Mouse (Mus musculus) intestine, embryonic 14.5 days (tissue): ENCODE data around the gene Rxfp4. TPM values are rescaled to one million over a fixed set of nuclear protein-coding genes. Genes with fewer than 3 reads are reported as not detected.

ENCODE experiments used
- ATAC-seq: fragments of 200-750 bp; cut with Nextera tagmentation; replicated peaks from 2 replicates; pipeline ENCODE4 v1.8.0; 2017; ENCODE audit warnings: low read depth, moderate number of reproducible peaks, moderate TSS enrichment, moderate library complexity; ENCODE audit not compliant: low FRiP score, low TSS enrichment
- DNase-seq: peaks from one replicate; pipeline ENCODE4 v3.0.0-alpha.2; 2018; ENCODE audit warnings: low spot score
- H3K27ac ChIP-seq: fragments of 300-500 bp; sonication (generic); 2 replicates; pipeline ENCODE4 v1.5.1; 2014; ENCODE audit warnings: low read depth, mild to moderate bottlenecking, control low read depth
- H3K27me3 ChIP-seq: fragments of 300-500 bp; sonication (generic); replicated peaks from 2 replicates; pipeline ENCODE4 v1.6.1; 2014; ENCODE audit warnings: low read length, control low read depth; ENCODE audit not compliant: control insufficient read depth, insufficient read depth
- H3K36me3 ChIP-seq: fragments of 300-500 bp; sonication (generic); 2 replicates; pipeline ENCODE4 v1.6.1; 2014; ENCODE audit warnings: low read length, control low read depth; ENCODE audit not compliant: control insufficient read depth, insufficient read depth
- H3K4me1 ChIP-seq: fragments of 300-500 bp; sonication (generic); replicated peaks from 2 replicates; pipeline ENCODE4 v1.6.1; 2014; ENCODE audit warnings: low read length, control low read depth, mixed read lengths; ENCODE audit not compliant: control insufficient read depth, insufficient read depth
- H3K4me2 ChIP-seq: fragments of 300-500 bp; sonication (generic); 2 replicates; pipeline ENCODE4 v1.6.1; 2014; ENCODE audit warnings: low read length
- H3K4me3 ChIP-seq: fragments of 300-500 bp; sonication (generic); 2 replicates; pipeline ENCODE4 v1.5.1; 2014; ENCODE audit warnings: low read depth, low read length, control low read depth, mixed read lengths
- H3K9ac ChIP-seq: fragments of 300-500 bp; sonication (generic); 2 replicates; pipeline ENCODE4 v1.6.1; 2014; ENCODE audit warnings: mild to moderate bottlenecking, low read length
- H3K9me3 ChIP-seq: fragments of 300-500 bp; sonication (generic); 2 replicates; pipeline ENCODE4 v1.6.1; 2016; ENCODE audit warnings: low read length, control low read depth; ENCODE audit not compliant: control insufficient read depth
- WGBS: fragments of 180-500 bp; shearing (Covaris S2); extraction: QIAGEN DNeasy Blood & Tissue Kit; methylation state at CpG from one replicate; pipeline ENCODE4 v1.1.7; 2014; 5-methylcytosine and 5-hydroxymethylcytosine counted together
- polyA plus RNA-seq: library from polyadenylated mRNA; unstranded; fragments of >200 nt; fragmentation: Nextera tagmentation; extraction: Ambion mirVana; gene quantifications from 2 replicates; pipeline ENCODE4 v1.2.1, GENCODE M21; 2014

The Rxfp4 gene
- polyA plus RNA-seq, 1 experiment from 2014 or later, result not detected

- H3K4me2 ChIP-seq, result peak overlapping the region; percentile 97
- DNase-seq, result peak; percentile 85
- H3K4me1 ChIP-seq, result peaks cover 21% of the 10 kb centered on the region
- H3K4me3 ChIP-seq, result peak overlapping the region; percentile 98
- peaks cover 11% of the 10 kb centered on the region; the same call in 1 of the 2 replicates for H3K36me3 ChIP-seq
- ATAC-seq, result peak; percentile 8
- H3K9me3 ChIP-seq, result no peaks in the 10 kb centered on the region
- 1% methylated on average over 35 of the region's 36 CpGs for WGBS
- H3K27ac ChIP-seq, result peak overlapping the region; percentile 98
- peak overlapping the region; percentile 98 for H3K9ac ChIP-seq
- no peaks in the 10 kb centered on the region for H3K27me3 ChIP-seq
These were observed 31.3 kb downstream of the Rxfp4 start for GRCm38 (mm10) chr3:88621537-88622112.

- H3K36me3 ChIP-seq, result peaks cover 11% of the 10 kb centered on the region; the same call in 1 of the 2 replicates
- no peaks in the 10 kb centered on the region for H3K9me3 ChIP-seq
- H3K27me3 ChIP-seq, result no peaks in the 10 kb centered on the region
- H3K27ac ChIP-seq, result peak overlapping the region; percentile 98
- DNase-seq (no peak), ATAC-seq (peak; percentile 87)
- H3K4me1 ChIP-seq, result peaks cover 21% of the 10 kb centered on the region
- under 1% methylated on average over 54 of the region's 64 CpGs for WGBS
- peak overlapping the region; percentile 98 for H3K9ac ChIP-seq
- H3K4me3 ChIP-seq, result peak overlapping the region; percentile 98
- peak overlapping the region; percentile 97 for H3K4me2 ChIP-seq
These were observed 31.9 kb downstream of the Rxfp4 start for GRCm38 (mm10) chr3:88620992-88621536.

GRCm38 (mm10) chr3:88620146-88620991, 32.6 kb downstream of the Rxfp4 start:
- no peak for DNase-seq
- Histone ChIP-seq H3K4me2 (peak overlapping the region; percentile 97), H3K4me3 (peak overlapping the region; percentile 98), H3K36me3 (peaks cover 6% of the 10 kb centered on the region; the same call in 1 of the 2 replicates), H3K27ac (peak overlapping the region; percentile 98), H3K9ac (peak overlapping the region; percentile 98), H3K27me3 (no peaks in the 10 kb centered on the region), H3K4me1 (peaks cover 25% of the 10 kb centered on the region), H3K9me3 (no peaks in the 10 kb centered on the region)
- WGBS, result 17% methylated on average over 15 of the region's 15 CpGs
- ATAC-seq, result peak; percentile 32

- no peak for ATAC-seq
- Histone ChIP-seq H3K4me3 (no peak overlapping the region), H3K9me3 (no peaks in the 10 kb centered on the region), H3K36me3 (no peaks in the 10 kb centered on the region), H3K27ac (no peak overlapping the region), H3K4me1 (peaks cover 16% of the 10 kb centered on the region), H3K9ac (no peak overlapping the region), H3K4me2 (no peak overlapping the region), H3K27me3 (no peaks in the 10 kb centered on the region)
- 66% methylated on average over 9 of the region's 9 CpGs for WGBS
- no peak for DNase-seq
These were observed 33.5 kb downstream of the Rxfp4 start for GRCm38 (mm10) chr3:88619113-88620097.

- no peaks in the 10 kb centered on the region for H3K36me3 ChIP-seq
- 71% methylated on average over 8 of the region's 8 CpGs for WGBS
These were observed 34.7 kb downstream of the Rxfp4 start for GRCm38 (mm10) chr3:88618074-88618871.

GRCm38 (mm10) chr3:88616951-88617500, 35.9 kb downstream of the Rxfp4 start:
- no peak for DNase-seq
- Histone ChIP-seq H3K27me3 (no peaks in the 10 kb centered on the region), H3K4me3 (no peak overlapping the region), H3K4me1 (peaks cover 9% of the 10 kb centered on the region), H3K36me3 (no peaks in the 10 kb centered on the region), H3K9ac (no peak overlapping the region), H3K27ac (no peak overlapping the region), H3K4me2 (no peak overlapping the region), H3K9me3 (no peaks in the 10 kb centered on the region)
- no peak for ATAC-seq
- WGBS, result 70% methylated on average over 3 of the region's 3 CpGs

More at GRCm38 (mm10) chr3:88618074-88618871, 34.7 kb downstream of the Rxfp4 start:
- peaks cover 9% of the 10 kb centered on the region for H3K4me1 ChIP-seq
- H3K27me3 ChIP-seq, result no peaks in the 10 kb centered on the region
- no peak overlapping the region for H3K9ac ChIP-seq
- DNase-seq (no peak), ATAC-seq (no peak)
- no peaks in the 10 kb centered on the region for H3K9me3 ChIP-seq
- H3K4me3 ChIP-seq, result no peak overlapping the region
- no peak overlapping the region for H3K4me2 ChIP-seq
- H3K27ac ChIP-seq, result no peak overlapping the region

GRCm38 (mm10) chr3:88615902-88616391, 37.0 kb downstream of the Rxfp4 start:
- DNase-seq (peak; percentile 54), ATAC-seq (no peak)
- Histone ChIP-seq H3K4me2 (0 out of 2 replicates have a peak overlapping the region, but pooled peaks have one; percentile 2), H3K4me3 (no peak overlapping the region), H3K4me1 (peaks cover 9% of the 10 kb centered on the region), H3K9me3 (no peaks in the 10 kb centered on the region), H3K27ac (no peak overlapping the region), H3K27me3 (no peaks in the 10 kb centered on the region), H3K36me3 (no peaks in the 10 kb centered on the region), H3K9ac (no peak overlapping the region)
- 49% methylated on average over 9 of the region's 9 CpGs for WGBS
